Mouse (Mus musculus): Measurements from ENCODE around the gene Clk1. TPM values are rescaled to one million over a fixed set of nuclear protein-coding genes. Genes with fewer than 3 reads are reported as not detected.

Gene Clk1
- polyA plus RNA-seq, 1 experiment from 2014 or later: 191 TPM

DNA sequence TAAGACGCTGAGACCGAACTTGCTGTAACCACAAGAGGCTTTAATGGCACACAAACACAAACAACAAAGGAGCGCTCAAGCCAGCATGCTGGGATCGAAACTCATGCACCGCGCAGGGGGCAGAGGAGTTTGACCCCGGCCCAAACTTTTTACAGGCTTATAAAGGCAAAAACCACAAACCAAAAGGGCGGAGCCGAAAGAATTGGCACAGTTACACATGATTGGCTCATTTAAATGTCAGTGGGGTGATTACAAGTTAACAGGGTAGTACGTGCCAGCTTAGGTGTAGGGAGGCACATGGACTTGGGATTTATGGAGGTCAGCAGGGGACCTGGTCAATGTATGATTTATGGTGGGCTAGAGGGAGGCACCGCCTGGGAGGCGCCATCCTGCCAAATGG is 59.3 kb downstream of the Clk1 start:
- WGBS: 72% methylated on average over 12 of the region's 12 CpGs
- no peak overlapping the region for H3K9ac ChIP-seq (replicated peaks; ENCODE audit: low read length)
- no peaks in the 10 kb centered on the region for H3K4me1 ChIP-seq (ENCODE audit: insufficient read depth, low read length)
- no peak for ATAC-seq (ENCODE audit: low FRiP score, low TSS enrichment)
- no peak overlapping the region for H3K4me3 ChIP-seq (ENCODE audit: low read length)
- H3K27ac ChIP-seq (ENCODE audit: low read length): no peak overlapping the region
- no peak overlapping the region for H3K4me2 ChIP-seq (replicated peaks; ENCODE audit: low read depth, low read length)
- H3K9me3 ChIP-seq (ENCODE audit: low read length): 0 out of 2 replicates have a peak, but pooled peaks cover 3% of the 10 kb centered on the region
- H3K36me3 ChIP-seq (ENCODE audit: insufficient read depth, low read length): no peaks in the 10 kb centered on the region
- H3K27me3 ChIP-seq (ENCODE audit: insufficient read depth, low read length): no peaks in the 10 kb centered on the region

DNA sequence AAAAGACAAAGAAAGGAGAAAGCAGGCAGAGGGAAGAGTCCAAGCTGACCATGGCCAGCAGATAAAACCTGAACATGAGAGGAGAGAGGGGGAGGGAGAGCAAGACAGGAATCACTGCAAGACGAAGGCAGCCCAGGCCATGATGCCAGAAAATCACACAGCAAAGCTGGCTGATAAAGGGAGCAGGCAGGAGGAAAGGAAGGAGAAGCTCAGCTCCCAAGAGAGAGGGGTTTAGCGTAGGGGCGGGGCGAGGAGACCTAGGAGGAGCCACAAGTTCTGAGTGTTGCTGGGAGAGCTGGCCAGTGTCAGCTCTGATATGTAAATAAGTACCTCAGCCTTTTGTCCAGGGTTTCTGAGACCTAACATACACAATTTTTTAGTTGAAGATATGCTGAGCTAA is 61.6 kb downstream of the Clk1 start:
- 74% methylated on average over 4 of the region's 4 CpGs for WGBS
- ATAC-seq (ENCODE audit: low FRiP score, low TSS enrichment): no peak
- H3K4me2 ChIP-seq (replicated peaks; ENCODE audit: low read depth, low read length): no peak overlapping the region

More for the DNA sequence above, 61.6 kb downstream of the Clk1 start:
- H3K9ac ChIP-seq (replicated peaks; ENCODE audit: low read length): no peak overlapping the region
- H3K4me1 ChIP-seq (ENCODE audit: insufficient read depth, low read length): no peaks in the 10 kb centered on the region
- no peak overlapping the region for H3K4me3 ChIP-seq (ENCODE audit: low read length)
- no peak overlapping the region for H3K27ac ChIP-seq (ENCODE audit: low read length)
- H3K27me3 ChIP-seq (ENCODE audit: insufficient read depth, low read length): no peaks in the 10 kb centered on the region
- H3K36me3 ChIP-seq (ENCODE audit: insufficient read depth, low read length): no peaks in the 10 kb centered on the region
- H3K9me3 ChIP-seq (ENCODE audit: low read length): 0 out of 2 replicates have a peak, but pooled peaks cover 3% of the 10 kb centered on the region

Other genes starting within 250 kb of the Clk1 start
- gene Aox4, start 213.7 kb downstream of the Clk1 start, polyA plus RNA-seq (2015; fragmentation: Nextera tagmentation; extraction: Ambion mirVana): 0.02 TPM in 1 of 2 replicates, not detected in the other
- gene Aox2, start 145.7 kb downstream of the Clk1 start, polyA plus RNA-seq (2015; fragmentation: Nextera tagmentation; extraction: Ambion mirVana): 0.05 and 0.09 TPM in 2 replicates
- 350 and 352 TPM in 2 replicates for gene Bzw1, start 31.2 kb downstream of the Clk1 start, polyA plus RNA-seq (2015; fragmentation: Nextera tagmentation; extraction: Ambion mirVana)
- gene Nif3l1, start 21.1 kb upstream of the Clk1 start, polyA plus RNA-seq (2015; fragmentation: Nextera tagmentation; extraction: Ambion mirVana): 51.9 and 52.2 TPM in 2 replicates
- 55.6 and 60.6 TPM in 2 replicates for gene Ppil3, start 21.4 kb upstream of the Clk1 start, polyA plus RNA-seq (2015; fragmentation: Nextera tagmentation; extraction: Ambion mirVana)
- gene Orc2, start 81.0 kb upstream of the Clk1 start, polyA plus RNA-seq (2015; fragmentation: Nextera tagmentation; extraction: Ambion mirVana): 30.6 and 31.3 TPM in 2 replicates
- gene Fam126b, start 162.3 kb upstream of the Clk1 start, polyA plus RNA-seq (2015; fragmentation: Nextera tagmentation; extraction: Ambion mirVana): 10.1 and 12.6 TPM in 2 replicates
- 161 and 167 TPM in 2 replicates for gene Ndufb3, start 162.3 kb upstream of the Clk1 start, polyA plus RNA-seq (2015; fragmentation: Nextera tagmentation; extraction: Ambion mirVana)